Mouse (Mus musculus) stomach, postnatal 0 days (tissue): ENCODE data around the gene Cd247.

ENCODE experiments used
- CTCF ChIP-seq: IDR thresholded peaks from 2 replicates; pipeline ENCODE4 v1.5.1; 2016; ENCODE audit warnings: antibody characterized with exemption, low read depth, mild to moderate bottlenecking, moderate library complexity
- EP300 ChIP-seq: optimal IDR thresholded peaks from 2 replicates; pipeline ENCODE3; 2016; ENCODE audit warnings: antibody characterized with exemption

- TF ChIP-seq CTCF (no peak), EP300 (no peak)
Observed at GRCm38 (mm10) chr1:165848881-165849280, 60.4 kb downstream of the Cd247 start.
